Mouse (Mus musculus) adrenal gland, postnatal 36 days (tissue): Measurements from ENCODE around the gene Klk8. TPM values are rescaled to one million over a fixed set of nuclear protein-coding genes. Genes with fewer than 3 reads are reported as not detected.

ENCODE experiments used
- DNase-seq, 2 experiments: peaks; one replicate each; pipeline ENCODE4 v3.0.0; 2021; ENCODE audit warnings: mixed read lengths in 1 of 2
- long read RNA-seq, 2 experiments: library from polyadenylated mRNA; stranded (forward); transcript quantifications; one replicate each; pipeline ENCODE4 v2.0.0; 2021; ENCODE audit warnings: borderline sequencing depth in 2 of 2
- total RNA-seq, 2 experiments: library from RNA; stranded (reverse); gene quantifications; 2 replicates each; pipeline ENCODE4 v1.2.3; 2021

The Klk8 gene
- total RNA-seq, result 1 to 10 TPM; 1.1 to 2.3 TPM
- long read RNA-seq, experiment 1, partial matches to known transcripts, result 1 of 3 reads
- long read RNA-seq, experiment 1, other reads (novel, unspliced or antisense), result 0 of 3 reads
- long read RNA-seq, experiment 2, result 0 reads

GRCm38 (mm10) chr7:43797333-43797769 lies at the start of gene Klk8:
Gene Klk8, plus strand, starts transcription at chr7:43797577.
- DNase-seq, result peak; percentile 22 to 27

GRCm38 (mm10) chr7:43747788-43748187 lies 49.6 kb upstream of the Klk8 start:
- no peak for DNase-seq

GRCm38 (mm10) chr7:43752806-43753205 lies 44.6 kb upstream of the Klk8 start:
- DNase-seq, result no peak

- no peak for DNase-seq
These were observed 30.9 kb upstream of the Klk8 start for GRCm38 (mm10) chr7:43766484-43766883.

- no peak for DNase-seq
These were observed 28.8 kb upstream of the Klk8 start, which contains the start of gene Klk12 for GRCm38 (mm10) chr7:43768597-43768996. Gene Klk12, plus strand, starts transcription at chr7:43768897.

- DNase-seq, result no peak
These were observed 27.7 kb upstream of the Klk8 start for GRCm38 (mm10) chr7:43769636-43770035.

- DNase-seq, result no peak
These were observed 26.7 kb upstream of the Klk8 start for GRCm38 (mm10) chr7:43770701-43771100.

GRCm38 (mm10) chr7:43771916-43772315 lies 25.5 kb upstream of the Klk8 start:
- DNase-seq, result no peak

GRCm38 (mm10) chr7:43772901-43773300 lies 24.5 kb upstream of the Klk8 start:
- no peak for DNase-seq

GRCm38 (mm10) chr7:43774364-43774763 lies 23.0 kb upstream of the Klk8 start, which contains the start of gene Klk11:
Gene Klk11, plus strand, starts transcription at chr7:43774604.
- DNase-seq, result no peak

GRCm38 (mm10) chr7:43774802-43775201 lies 22.6 kb upstream of the Klk8 start:
- DNase-seq, result no peak

- no peak for DNase-seq
These were observed 21.9 kb upstream of the Klk8 start for GRCm38 (mm10) chr7:43775311-43776057.

GRCm38 (mm10) chr7:43776506-43776905 lies 20.9 kb upstream of the Klk8 start:
- DNase-seq, result no peak

GRCm38 (mm10) chr7:43777423-43777822 lies 20.0 kb upstream of the Klk8 start:
- no peak for DNase-seq

- DNase-seq, result no peak
These were observed 19.0 kb upstream of the Klk8 start for GRCm38 (mm10) chr7:43778176-43778970.

GRCm38 (mm10) chr7:43780241-43780640 lies 17.1 kb upstream of the Klk8 start:
- DNase-seq, result no peak

- DNase-seq, result no peak
These were observed 16.6 kb upstream of the Klk8 start, which contains the start of gene Klk10 for GRCm38 (mm10) chr7:43780746-43781145. Gene Klk10, plus strand, starts transcription at chr7:43781035.

GRCm38 (mm10) chr7:43781541-43781940 lies 15.8 kb upstream of the Klk8 start:
- no peak for DNase-seq

- peak; percentile 74 to 84 for DNase-seq
These were observed 14.8 kb upstream of the Klk8 start for GRCm38 (mm10) chr7:43782275-43783265.

- DNase-seq, result peak; percentile 56 to 68
These were observed 12.1 kb upstream of the Klk8 start for GRCm38 (mm10) chr7:43785286-43785685.

- DNase-seq, result no peak
These were observed 9.3 kb upstream of the Klk8 start for GRCm38 (mm10) chr7:43788096-43788495.

- DNase-seq, result no peak
These were observed 8.1 kb upstream of the Klk8 start for GRCm38 (mm10) chr7:43789295-43789694.
